Mouse (Mus musculus): ENCODE measurements at regions not wholly inside any gene's neighbourhood (a gene's known extent, or its start where the extent isn't known, plus 50 kb on each side); places are given as distances from the start of the nearest gene placed in this dataset.

GRCm38 (mm10) chr7:138708373-138708772 lies 137.5 kb upstream of the Ppp2r2d start:
- TF ChIP-seq CTCF (IDR thresholded peaks at IDR 0.05; ENCODE audit: low read depth) (no peak), EP300 (IDR thresholded peaks at IDR 0.05; ENCODE audit: low read depth) (no peak)

Measured in heart, postnatal 0 days (tissue).